Mouse (Mus musculus) megakaryocyte, adult 5-6 weeks (primary cell): Measurements from ENCODE around the gene Il22ra1. TPM values are rescaled to one million over a fixed set of nuclear protein-coding genes. Genes with fewer than 3 reads are reported as not detected.

Experiments used
- ATAC-seq: 2 replicates; pipeline ENCODE4 v1.8.0; 2016; ENCODE audit warnings: mild to moderate bottlenecking, inconsistent platforms; ENCODE audit not compliant: poor library complexity, severe bottlenecking
- total RNA-seq, 2 experiments: library from RNA; stranded (forward) in 1 of 2; stranded (reverse) in 1 of 2; fragments of 153-499, 151-499 nt in 1 of 2; fragments of 221-1000, 200-1000 nt in 1 of 2; gene quantifications; 2 replicates each; pipeline versions ENCODE4 v1.2.3 to v1.2.4; 2015 to 2017

Il22ra1 gene
- total RNA-seq, 2 experiments from 2014 or later, result not detected

DNA sequence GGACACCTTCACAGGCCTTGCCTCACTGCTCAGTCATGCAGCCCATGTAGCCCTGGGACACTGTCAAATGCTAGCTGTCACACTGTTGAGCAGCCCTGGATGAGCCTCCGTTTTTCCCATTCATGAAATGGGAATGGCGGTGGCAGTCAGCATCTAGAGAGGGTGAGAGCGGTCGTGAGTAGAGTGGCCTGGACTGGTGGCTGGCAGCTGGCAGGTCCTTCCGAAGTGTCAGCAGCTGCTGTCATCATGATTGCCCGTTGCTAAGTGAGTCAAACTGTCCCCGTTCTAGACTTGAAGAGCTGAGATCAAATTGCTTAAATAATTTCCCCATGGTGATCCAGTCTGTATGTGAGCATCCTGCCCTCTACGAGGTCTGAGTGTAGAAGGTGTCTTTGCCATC, 3.0 kb downstream of the Il22ra1 start:
- no peak for ATAC-seq

- no peak for ATAC-seq
Measured at GRCm38 (mm10) chr4:135733901-135734300, 5.9 kb downstream of the Il22ra1 start.

GRCm38 (mm10) chr4:135736903-135737302, 8.9 kb downstream of the Il22ra1 start:
- ATAC-seq, result no peak

GRCm38 (mm10) chr4:135738237-135738636, 10.3 kb downstream of the Il22ra1 start:
- ATAC-seq, result no peak

GRCm38 (mm10) chr4:135739148-135739547, 11.2 kb downstream of the Il22ra1 start:
- no peak for ATAC-seq

GRCm38 (mm10) chr4:135739672-135740071, 11.7 kb downstream of the Il22ra1 start:
- no peak for ATAC-seq

- no peak for ATAC-seq
Measured at GRCm38 (mm10) chr4:135743520-135743919, 15.5 kb downstream of the Il22ra1 start.

DNA sequence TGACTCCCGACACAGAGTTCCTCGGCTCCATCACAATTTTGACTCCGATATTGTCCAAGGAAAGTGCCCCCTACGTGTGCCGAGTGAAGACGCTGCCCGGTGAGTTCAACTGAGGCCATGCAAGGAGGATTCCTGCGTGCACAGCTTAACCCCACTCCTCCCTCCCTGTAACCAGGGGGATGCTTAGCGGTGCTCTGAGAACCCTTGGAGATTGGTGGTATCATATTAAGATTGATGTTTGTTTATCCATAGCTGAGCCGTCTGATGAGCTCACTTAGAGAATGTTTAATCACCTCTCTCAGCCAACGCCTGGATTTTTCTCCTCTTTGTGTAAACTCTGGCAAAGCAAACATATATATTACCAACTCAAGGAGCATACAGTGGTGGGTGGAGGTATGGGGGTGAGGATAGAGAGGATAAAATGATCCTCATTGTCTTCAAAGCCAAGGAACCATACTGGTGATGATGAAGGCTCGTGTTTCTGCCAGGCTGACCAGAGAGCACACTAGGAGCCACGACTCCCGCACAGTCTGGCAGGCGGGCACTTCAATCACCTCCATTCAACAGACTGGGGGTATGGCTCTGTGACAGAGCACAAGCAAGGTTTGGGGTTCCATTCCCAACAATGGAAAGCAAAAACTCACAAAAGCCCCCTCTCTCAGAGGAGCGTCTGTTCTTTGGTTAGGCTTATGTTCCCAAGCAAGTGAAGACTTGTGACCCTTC, 16.9 kb downstream of the Il22ra1 start:
- ATAC-seq, result no peak

GRCm38 (mm10) chr4:135745613-135746012, 17.6 kb downstream of the Il22ra1 start:
- ATAC-seq, result no peak

- no peak for ATAC-seq
Measured at GRCm38 (mm10) chr4:135750896-135751295, 22.9 kb downstream of the Il22ra1 start.

- ATAC-seq, result no peak
Measured at GRCm38 (mm10) chr4:135752106-135752778, 24.3 kb downstream of the Il22ra1 start.

GRCm38 (mm10) chr4:135752779-135753164, 24.8 kb downstream of the Il22ra1 start:
- ATAC-seq, result no peak

- no peak for ATAC-seq
Measured at GRCm38 (mm10) chr4:135758331-135758730, 30.4 kb downstream of the Il22ra1 start.

- ATAC-seq, result no peak
Measured at GRCm38 (mm10) chr4:135758825-135759224, 30.9 kb downstream of the Il22ra1 start.

- ATAC-seq, result no peak
Measured at GRCm38 (mm10) chr4:135759356-135759976, 31.5 kb downstream of the Il22ra1 start, which contains the start of gene Myom3. Gene Myom3, plus strand, starts transcription at chr4:135759715.

DNA sequence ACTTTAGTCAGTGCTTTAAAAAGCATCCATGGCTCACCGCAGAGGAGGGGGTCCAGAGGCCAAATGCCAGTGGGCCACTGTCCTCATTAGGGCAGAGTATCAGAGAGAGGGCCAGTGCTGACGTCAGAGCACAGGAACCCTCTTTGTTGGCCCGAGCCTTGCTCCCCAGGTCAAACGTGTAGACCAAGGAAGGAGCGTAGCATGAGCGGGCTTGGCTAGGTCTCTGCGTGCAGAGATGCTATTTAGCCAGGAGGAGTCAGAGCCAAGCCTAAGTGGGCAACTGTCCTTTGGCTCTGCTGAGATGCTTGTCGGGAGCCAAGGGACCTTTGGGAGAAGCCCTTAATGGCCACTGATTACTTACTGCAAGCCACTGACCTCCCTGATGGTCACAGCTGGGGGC, 33.1 kb downstream of the Il22ra1 start:
- no peak for ATAC-seq

DNA sequence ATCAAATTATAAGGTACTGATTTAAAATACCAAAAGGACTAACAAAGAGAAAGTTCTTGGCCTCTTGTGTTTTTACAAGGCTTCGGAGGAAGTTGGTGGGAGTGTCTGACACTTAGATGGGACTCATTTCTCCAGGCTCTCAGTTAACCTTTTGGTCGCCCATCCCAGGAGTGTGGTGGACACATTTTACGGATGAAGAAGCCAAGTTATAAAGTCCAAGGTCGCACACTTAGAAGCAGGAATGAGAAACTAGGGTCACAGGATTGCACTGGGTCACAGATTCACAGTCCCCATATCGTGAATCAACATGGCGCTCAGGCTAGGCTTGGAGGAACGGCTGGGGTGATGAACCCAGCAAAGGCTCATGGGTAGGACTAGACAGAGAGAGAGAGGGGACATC, 33.6 kb downstream of the Il22ra1 start:
- ATAC-seq, result no peak

- peak; percentile 64 for ATAC-seq
Measured at GRCm38 (mm10) chr4:135762251-135762906, 34.4 kb downstream of the Il22ra1 start.

- no peak for ATAC-seq
Measured at GRCm38 (mm10) chr4:135764700-135765099, 36.7 kb downstream of the Il22ra1 start.

- ATAC-seq, result no peak
Measured at GRCm38 (mm10) chr4:135765707-135766106, 37.7 kb downstream of the Il22ra1 start.

- no peak for ATAC-seq
Measured at GRCm38 (mm10) chr4:135766976-135767375, 39.0 kb downstream of the Il22ra1 start.
